Mouse (Mus musculus): ENCODE results near the gene Esp36.
"Not testable (repeated sequence)": the region's sequence is repeated elsewhere in the genome, so short reads cannot be mapped to it uniquely, and the experiment has no call there.

The Esp36 gene

DNA sequence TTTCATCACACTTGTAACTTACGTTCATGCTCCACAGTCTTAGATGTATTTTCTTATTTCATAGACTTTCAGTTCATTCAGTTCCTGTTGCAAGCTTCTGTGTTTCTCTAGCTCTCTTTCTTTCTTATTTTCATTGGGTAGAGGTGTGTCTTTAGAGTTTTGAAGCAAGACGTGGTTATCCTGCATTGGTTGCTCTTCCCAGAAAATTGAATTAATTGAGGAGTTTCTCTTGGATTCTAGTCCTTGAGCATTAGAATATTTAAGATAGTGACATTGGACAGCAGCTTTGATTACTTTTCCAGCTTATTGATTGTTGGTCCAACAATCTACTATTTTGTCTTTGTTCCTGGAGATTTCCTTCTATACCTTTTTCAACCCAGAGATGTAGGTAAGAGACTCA, at the start of gene Esp36:
Gene Esp36 (minus strand): TSS at position 101 of the 400 bp plus-strand sequence.
- DNase-seq (ENCODE audit: low read depth, low spot score) = no peak

DNA sequence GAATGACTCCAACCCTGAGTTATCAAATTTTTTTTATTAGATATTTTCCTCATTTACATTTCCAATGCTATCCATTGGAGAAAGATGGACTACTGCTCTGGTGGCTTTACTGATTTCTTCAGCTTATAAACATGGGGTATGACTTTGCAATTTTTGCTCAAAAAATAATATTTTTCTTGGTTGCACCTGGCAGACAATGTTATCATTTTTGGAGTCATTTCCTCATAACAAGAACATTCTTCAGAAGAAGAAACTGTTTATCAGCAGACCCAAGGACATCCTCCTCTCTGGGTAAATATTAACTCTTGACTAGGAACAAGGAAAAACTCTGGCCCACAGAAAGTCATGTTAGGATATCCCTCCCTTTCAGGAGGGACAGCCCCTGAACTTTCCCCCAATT, 36.2 kb upstream of the Esp36 start:
- not testable (repeated sequence) for DNase-seq (ENCODE audit: low read depth, low spot score)

DNA sequence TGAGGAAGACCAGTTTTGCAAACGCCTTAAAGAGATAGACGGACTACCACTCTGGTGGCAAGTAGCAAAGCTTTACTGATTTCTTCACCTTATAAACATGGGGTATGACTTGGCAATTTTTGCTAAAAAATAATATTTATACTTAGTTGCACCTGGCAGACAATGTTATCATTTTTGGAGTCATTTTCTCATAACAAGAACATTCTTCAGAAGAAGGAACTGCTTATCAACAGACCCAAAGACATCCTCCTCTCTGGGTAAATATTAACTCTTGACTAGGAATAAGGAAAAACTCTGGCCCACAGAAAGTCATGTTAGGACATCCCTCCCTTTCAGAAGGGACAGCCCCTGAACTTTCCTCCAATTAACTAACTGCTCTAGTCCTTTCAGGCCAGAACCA, 30.7 kb upstream of the Esp36 start:
- DNase-seq (ENCODE audit: low read depth, low spot score) = no peak

DNA sequence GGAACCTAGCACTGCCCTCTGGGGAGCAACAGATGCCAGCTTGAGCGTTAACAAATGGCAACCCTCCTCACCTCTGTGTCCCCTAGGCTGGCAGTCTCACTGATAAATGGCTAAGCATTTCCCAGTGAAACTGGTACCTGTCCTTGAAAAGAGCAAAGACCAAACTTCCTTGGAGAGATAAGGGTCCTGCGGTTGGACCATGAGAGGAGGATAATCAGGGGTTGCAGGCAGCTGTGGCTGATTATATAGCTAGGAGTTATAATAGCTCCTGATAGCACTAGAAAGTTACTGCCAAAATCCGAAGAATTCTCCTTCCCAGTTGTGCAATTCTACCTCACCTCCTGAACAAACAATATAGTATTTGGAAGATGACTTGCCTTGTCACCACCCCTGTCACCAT, 13.8 kb downstream of the Esp36 start:
- no peak for DNase-seq (ENCODE audit: low read depth, low spot score)

DNA sequence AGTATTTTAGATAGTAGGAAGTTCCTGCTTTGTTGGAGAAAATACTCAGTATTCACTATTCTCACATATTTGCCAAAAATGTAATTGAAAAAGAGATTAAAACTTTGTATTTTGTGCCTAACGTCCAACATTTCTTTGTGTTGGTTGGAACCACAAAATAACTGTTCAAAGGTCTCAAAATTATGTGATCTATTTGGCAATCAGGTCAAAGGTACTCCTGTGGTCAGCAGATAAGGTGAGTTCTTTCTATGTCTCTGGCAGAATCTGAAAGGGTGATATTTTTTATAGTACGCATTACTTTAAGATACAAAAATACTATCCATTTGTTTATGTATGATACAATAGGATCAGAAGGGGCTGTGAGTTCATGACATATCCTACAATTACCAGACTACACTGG, 28.2 kb downstream of the Esp36 start:
- DNase-seq (ENCODE audit: low read depth, low spot score) = no peak
